Mouse (Mus musculus): Measurements from ENCODE around the gene Usp20.
A peak's percentile ranks its signal among the peaks of the same experiment; 100 is the strongest.
"Not testable (repeated sequence)": the region's sequence is repeated elsewhere in the genome, so short reads cannot be mapped to it uniquely, and the experiment has no call there.

Usp20 gene

DNA sequence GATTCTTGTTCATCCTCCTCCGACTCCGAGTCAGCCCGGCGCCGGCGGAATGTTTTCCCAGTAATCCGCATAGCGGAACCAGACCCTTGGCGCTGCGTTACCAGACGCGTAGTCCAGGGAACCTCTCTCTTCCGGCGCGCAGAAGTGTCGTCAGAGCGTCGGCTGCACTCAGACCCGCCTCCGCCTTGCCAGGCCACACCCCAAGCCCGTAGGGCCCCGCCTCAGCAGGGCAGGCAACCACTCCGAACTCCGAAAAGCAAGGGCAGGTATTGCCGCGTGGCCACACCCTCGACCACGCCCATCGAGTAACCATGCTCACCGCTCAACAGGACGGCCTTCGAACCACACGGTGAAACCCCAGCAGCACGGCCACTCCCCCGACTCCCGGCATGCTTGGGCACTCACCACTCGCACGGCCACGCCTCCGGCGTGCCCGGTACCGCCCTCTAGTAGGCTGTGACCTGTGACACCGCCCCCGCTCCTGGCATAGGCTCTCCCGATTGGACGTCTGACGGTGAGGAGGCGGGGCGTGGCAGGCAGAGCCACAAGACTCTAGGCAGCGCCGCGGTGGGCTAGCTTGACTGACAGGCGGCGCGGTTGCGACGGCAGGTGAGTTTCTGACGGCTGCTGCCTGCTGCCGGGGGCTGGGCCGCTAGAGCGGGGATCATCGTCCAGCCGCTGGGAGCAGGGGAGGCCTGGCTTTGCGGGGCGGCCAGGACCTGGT, at the start of gene Usp20, which contains the start of gene BC005624:
Gene Usp20 (plus strand): TSS at position 490 of the 724 bp plus-strand sequence.
Gene BC005624 (minus strand): TSS at position 412 of the 724 bp plus-strand sequence.
- DNase-seq (ENCODE audit: low spot score in 2 of 2), result peak; percentile 99

DNA sequence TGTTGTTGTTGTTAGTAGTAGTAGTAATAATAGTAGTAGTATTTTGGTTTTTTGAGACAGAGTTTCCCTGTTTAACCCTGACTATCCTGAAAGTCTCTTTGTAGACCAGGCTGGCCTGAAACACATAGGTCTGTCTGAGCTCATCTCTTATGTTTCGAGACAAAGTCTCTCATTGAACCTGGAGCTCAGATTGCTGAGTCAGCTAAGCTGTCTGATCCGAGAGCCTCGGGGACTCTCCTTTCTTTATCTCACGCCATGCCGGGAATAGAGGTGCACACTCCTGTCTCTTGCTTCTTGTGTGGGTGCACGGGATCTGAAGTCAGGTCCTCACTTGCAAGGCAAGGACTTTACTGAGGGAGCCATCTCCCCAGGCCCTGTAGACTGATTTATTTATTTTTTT, 49.0 kb upstream of the Usp20 start:
- no peak for DNase-seq (ENCODE audit: low spot score in 2 of 2)

DNA sequence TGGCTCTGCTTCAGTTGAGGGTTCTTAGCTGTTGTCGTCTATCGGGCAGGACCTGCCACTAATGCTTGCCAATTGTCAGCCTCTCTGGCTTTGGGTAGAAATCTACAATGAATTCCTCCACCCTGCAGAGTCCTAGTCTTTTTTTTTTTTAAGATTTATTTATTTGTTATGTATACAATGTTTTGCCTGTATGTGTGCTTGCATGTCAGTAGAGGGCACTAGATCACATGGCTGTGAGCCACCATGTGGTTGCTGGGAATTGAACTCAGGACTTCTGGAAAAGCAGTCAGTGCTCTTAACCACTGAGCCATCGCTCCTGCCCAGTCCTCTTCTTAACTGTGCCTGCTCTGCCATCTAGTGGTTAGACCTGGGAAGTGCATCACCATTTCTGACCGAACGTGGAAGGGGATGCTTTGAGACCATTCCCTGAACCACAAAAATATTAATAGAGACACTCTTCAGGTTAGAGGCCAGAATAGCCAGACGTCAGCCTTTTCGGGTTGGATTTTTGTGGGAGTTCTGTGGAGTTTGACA, 48.1 kb upstream of the Usp20 start:
- DNase-seq (ENCODE audit: low spot score in 2 of 2), result peak; percentile 71 to 87

DNA sequence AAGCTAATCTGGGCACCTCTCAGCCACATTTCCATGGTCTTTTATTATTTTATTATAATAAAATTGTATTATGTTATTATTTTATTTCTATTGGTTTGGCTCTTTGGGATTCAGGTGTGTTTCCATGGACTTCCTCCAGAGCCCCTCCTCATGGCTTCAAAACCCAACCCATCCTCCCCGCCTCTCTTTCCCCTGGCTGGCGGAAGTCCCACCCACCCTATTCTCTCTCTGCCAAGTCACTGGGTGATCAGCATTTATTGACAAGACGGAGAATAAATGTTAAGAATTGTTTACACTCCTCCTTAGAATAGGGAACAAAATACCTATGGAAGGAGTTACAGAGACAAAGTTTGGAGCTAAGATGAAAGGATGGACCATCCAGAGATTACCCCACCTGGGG, 45.3 kb upstream of the Usp20 start:
- DNase-seq (ENCODE audit: low spot score in 2 of 2), result no peak

DNA sequence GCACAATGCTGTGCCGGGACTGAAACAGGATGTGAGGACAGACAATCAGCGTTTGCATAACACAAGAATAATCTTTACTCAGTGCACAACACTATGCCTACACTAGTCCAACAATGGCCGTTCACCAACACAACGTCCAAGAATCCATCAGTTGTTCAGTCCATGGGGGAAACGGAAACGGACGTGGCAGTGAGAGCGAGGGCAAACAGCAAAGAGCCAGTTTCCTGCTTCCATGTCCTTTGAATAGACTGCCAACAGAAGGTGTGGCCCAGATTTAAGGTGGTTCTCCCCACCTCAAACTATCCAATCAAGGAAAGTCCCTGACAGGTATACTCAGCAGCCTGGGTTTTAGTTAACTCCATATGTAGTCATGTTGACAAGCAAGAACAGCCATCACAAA, 44.3 kb upstream of the Usp20 start:
- no peak for DNase-seq (ENCODE audit: low spot score in 2 of 2)

DNA sequence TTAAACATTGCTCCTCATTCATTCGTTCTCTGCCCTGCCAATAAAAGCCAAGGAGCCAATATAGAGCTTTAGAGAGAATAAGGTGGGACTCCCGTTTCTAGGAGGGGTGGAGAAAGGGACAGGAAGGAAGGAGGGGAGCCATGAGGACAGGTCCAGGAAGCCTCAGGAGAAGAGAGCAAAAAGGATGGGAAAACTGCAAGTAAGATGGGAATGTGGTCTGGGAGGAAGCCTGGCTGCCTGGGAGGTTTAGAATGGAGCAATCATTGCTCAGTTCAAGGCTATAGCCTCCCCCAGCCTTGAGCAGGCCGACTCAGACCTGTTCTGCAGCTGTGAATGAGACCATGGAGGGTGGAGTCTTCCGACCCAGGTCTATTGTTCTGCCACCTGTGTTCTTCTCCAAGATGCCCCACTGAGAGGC, 43.5 kb upstream of the Usp20 start:
- no peak for DNase-seq (ENCODE audit: low spot score in 2 of 2)

DNA sequence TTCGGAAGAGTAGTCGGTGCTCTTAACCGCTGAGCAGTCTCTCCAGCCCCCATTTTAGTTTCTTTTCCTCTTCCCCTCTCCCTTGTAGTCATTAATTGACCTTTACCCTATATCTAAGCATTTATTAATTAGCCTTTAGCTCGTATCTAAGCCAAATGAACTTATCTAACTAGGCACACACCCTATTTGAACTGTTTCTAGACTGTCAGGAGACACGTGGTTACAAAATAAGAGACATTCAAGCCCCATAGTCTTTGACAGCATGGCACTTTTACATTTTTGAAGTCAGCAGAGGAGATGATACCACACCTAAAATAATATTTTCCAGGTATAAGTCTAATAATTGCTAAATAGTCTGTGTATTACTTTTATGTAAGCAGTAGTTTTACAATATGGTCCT, 40.5 kb upstream of the Usp20 start:
- no peak for DNase-seq (ENCODE audit: low spot score in 2 of 2)

DNA sequence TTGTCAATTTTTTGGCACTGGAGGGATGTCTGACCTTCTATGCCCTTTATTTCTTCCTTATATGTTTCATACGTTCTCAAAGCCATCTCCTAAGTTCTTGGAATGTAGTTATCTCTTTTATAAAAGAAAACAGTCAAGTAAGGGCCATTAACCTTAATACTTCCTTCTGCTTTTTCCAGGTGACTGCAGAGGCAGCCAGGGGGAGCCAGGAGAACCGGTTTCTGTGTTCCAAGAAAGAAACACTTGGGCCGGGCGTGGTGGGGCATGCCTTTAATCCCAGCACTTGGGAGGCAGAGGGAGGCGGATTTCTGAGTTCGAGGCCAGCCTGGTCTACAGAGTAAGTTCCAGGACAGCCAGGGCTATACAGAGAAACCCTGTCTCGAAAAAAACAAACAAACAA, 40.0 kb upstream of the Usp20 start:
- not testable (repeated sequence) for DNase-seq (ENCODE audit: low spot score in 2 of 2)

DNA sequence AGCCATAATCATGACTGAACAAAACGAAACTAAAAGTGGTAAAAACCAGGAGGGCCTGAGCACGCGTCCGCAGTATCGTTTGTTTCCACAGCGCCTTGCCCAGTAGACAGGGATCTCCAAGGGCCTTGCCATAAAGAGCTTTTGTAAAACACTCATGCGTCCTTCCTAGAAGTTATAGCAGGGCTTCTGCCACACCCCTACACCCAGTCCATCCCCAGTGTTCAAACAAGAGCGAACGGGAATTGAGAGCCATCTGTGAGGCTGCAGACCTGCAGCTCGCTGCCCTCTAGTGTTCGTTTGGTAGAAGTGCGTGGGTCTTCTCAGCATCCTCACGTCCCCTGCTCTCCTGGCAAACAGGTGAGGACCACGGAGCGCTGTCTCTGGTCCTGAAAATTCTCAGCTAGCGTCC, 39.5 kb upstream of the Usp20 start:
- peak; percentile 63 to 80 for DNase-seq (ENCODE audit: low spot score in 2 of 2)

DNA sequence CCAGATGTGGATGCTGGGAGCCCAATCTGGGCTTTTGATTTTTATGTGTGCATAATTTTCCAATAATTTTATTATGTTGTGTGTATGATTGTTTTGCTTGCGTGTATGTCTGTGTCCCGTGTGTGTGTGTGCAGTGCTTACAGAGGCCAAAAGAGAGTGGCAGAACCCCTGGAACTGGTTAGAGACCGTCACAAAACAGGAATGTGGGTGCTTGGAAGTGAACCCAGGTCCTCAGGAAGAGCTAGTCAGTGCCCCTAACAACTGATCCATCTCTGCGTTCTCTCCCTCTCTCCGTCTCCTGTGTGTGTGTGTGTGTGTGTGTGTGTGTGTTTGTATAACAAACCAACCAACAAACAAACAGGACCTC, 29.6 kb upstream of the Usp20 start:
- no peak for DNase-seq (ENCODE audit: low spot score in 2 of 2)

DNA sequence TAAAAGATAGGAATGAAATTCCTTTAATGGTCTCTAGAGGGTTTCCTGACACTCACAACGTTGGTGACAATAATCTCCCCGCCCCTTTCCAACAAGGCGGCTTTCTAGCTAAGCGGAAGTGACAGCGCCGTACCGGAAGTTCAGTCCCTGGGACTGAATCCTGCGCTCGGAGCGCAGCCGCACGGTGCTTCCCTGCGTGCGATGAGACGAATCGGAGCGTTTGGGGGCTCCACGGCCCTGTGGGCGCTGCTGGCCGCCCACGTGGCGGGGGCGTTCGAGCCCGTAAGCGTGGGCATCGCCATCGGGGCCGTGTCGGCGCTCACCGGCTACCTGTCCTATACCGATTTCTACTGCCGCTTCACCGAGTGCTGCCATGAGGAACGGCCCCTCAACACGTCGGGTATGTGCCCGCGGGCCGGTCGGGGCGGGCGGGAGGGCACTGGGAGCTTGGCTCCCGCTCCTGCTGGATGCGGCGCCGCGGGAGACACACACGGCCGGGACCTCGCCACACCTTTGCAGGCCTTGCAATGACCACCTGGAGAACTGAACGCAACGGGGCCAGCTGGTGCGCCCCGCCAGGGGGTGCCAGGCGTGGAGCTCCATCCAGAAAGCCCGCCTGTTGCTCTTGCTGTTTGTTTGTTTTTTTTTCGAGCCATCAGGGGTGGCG, 29.1 kb upstream of the Usp20 start, which contains the start of gene Tor1b:
Gene Tor1b (plus strand): TSS at position 136 of the 667 bp plus-strand sequence.
- peak; percentile 80 to 88 for DNase-seq (ENCODE audit: low spot score in 2 of 2)

DNA sequence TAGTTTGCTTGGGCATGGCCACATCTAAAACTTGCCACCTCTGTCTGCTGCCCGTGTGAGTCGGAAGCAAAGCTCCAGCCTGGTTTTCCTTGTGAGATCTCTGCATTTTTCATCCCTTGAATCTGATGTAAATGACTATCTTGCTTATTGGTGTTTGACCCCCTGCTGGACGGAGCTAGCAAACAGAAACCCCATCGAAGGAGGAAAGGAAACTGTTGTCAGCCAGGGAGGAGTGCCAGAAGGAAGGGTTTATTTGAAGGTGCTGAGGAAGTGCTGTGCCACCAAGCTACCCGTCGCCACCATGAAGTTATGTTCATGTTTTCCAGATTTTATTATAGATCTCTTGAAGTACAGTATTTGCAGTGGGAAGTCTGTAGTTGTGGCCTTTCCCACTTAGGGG, 27.3 kb upstream of the Usp20 start:
- DNase-seq (ENCODE audit: low spot score in 2 of 2), result no peak

DNA sequence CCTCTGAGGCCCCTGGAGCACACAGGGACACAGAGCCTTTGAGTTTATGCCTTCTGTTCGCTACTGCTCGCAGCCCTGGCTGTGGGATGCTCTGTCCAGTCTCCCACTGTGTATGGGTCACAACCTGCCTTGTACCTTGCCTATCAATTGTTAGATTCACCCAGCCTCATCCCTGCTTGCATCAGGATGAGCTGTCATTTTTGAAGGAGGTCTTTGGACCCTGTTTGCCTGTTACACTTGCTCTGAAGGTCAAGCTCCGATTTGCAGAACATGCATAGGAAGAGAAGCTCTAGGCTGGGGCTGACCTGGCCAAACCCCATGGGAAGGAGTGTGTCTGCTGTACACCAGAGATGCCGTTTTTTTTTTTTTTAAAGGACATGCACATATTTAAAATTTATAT, 24.6 kb upstream of the Usp20 start:
- DNase-seq (ENCODE audit: low spot score in 2 of 2), result no peak

DNA sequence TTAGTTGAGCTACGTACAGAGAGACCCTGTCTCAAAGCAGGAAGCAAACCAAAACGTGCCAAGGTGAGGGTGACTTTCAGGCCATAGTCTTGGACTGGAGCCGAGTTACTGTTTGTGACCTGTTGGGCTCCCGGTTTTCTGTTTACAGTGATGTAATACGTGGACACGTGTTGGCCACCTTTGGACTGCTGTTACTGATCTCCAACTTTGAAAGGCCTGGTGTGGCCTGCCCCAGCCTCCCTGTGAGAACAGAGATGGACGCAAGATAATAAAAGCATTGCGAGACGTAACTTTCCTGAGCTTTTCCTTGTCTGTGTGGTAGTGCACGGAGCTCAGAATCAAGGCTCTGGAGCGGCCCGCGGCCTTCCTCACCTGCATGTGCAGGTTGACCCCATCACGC, 23.4 kb upstream of the Usp20 start:
- no peak for DNase-seq (ENCODE audit: low spot score in 2 of 2)

DNA sequence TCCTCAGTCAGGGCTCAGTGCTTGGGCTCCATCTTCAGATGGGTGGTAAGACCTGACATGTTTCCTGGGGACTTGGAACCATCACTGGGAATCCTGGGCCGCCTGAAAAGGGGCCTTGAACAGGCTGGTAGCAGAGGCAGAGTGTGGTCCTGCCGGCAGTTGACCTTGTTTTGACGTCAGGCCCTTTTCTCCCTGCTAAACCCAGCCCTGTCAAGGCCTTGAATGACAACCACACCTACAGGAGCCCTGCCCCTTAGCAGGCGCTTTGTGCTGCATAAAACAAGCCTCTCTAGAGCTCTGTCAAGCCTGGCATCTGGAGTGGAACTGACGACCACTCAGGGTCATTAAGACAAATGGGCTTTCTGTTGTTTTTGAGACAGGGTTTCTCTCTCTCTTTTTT, 22.2 kb upstream of the Usp20 start:
- DNase-seq (ENCODE audit: low spot score in 2 of 2), result no peak

DNA sequence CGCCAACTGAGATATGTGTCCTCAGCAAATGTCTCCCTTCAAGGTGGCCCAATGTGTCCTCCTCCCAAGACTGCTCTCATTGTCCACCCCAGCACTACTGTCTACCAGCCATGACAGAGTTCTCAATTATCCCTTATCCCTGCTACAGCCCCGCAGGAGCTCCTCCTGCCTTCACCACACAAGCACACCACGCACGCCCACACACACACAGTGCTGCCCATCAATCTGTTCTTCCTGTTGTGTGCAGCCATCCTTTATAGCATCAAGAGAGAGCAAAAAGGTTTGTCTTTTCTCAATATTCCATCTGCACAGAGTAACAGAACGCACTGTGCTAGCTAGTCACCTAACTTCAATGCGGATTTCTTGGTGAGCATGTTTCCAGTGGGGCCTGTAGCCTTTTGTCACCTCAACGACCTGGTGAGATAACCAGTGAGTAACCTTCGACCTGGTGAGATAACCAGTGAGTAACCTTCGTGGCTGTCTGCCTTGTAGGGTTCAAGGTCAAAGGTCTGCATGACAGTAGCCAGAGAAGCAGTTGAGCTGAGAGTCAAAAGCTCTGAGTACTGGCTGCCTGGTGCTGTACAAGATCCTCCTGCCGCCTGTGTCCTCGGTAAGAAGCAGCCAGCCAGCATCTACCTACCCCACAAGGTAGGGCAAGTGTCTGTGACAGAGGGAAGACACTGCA, 19.4 kb upstream of the Usp20 start:
- DNase-seq (ENCODE audit: low spot score in 2 of 2), result no peak

DNA sequence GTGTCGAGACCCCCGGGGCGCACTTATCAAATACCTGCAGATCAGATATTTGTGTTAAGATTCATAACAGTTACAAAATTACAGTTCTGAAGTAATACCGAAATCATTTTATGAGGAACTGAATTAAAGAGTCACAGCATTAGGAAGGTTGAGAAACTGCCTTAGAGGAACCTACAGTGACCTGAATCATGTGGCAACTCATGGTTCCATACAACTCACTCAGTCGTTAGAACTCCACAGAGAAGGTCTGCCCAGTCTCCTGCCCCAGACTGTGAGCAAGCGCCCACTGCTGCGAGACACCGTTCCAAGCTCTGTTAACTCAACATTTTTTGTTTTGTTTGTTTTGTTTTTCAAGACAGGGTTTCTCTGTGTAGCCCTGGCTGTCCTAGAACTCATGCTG, 16.5 kb upstream of the Usp20 start:
- DNase-seq (ENCODE audit: low spot score in 2 of 2), result no peak

DNA sequence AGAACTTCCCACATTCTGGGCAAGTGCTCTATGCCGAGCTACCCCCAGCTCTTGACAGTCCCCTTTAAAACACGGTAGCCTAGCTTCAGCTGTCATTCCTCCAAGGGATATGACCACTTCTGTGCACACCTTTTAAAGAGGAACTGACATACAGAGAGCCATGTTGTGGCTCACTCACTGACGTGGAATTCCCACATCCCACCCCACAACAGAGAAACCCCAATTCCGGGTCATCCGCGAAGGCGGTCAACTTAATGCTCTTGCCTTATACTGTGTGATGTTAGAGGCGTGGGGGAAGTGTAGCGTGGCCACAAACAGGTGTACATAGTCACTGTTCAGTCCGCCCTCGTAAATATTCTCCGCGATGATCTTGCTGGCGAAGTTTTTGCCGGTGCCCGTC, 15.3 kb upstream of the Usp20 start:
- no peak for DNase-seq (ENCODE audit: low spot score in 2 of 2)

DNA sequence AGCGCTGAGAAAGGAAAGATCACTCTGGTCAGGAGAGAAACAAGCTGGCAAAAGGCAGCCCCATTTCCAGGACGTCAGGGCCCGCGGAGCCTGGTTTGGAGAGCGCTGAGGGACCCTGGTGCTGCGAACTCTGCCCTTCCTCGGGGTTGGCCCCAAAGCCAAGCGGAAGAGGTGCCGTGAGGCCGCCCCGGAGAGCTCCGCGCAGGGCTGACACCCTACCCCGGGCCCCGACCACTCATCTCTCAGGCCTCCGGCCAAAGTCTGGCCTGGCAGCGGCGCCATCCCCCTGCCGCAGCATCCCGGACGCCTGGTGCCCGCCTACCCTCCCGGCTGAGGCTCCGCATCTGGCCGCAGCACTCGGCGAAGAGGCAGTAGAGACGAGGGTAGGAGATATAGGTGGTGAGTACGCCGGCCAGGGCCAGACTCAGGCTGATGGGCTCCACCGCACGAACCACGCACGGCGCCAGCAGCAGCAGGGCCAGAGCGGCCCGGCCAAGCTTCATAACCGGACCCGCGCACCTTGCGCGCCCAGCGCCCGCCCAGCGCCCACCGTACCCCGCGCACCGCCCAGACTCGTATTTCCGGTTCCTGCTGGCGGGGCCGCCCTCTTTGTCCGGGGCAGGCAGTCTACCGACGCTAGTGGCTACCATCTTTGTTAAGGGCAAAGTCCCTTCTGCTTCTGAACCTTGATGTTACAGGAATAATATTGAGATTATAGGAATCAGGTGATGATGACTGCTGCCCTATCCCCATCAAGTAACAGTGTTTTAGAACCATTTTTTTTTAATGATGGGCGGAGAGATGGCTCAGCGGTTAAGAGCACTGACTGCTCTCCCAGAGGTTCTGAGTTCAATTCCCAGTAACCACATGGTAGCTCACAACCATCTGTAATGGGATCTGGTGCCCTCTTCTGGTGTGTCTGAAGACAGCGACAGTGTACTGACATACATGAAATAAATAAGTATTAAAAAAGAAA, 14.4 kb upstream of the Usp20 start, which contains the start of gene Tor1a:
Gene Tor1a (minus strand): TSS at position 582 of the 976 bp plus-strand sequence.
- peak; percentile 87 to 93 for DNase-seq (ENCODE audit: low spot score in 2 of 2)

DNA sequence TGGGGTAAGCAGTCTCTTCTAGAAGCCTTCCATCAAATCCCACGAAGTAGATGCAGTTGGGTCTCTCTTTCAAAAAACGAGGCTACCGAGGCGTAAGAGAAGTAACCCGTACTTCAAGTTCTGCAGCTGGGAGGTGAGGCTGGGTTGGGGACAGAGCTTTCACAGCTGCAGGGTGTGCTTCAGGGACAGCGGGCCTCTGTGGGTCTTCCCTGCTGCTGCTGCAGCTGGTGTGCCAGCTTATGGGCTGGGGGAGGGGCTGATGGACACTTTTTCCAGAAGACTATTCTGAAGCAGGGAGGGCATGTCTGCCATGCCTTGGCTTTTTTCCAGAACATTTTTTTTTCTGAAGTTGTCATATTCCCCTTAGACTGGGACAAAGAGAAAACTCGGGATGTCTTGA, 945 bp downstream of the Usp20 start:
- DNase-seq (ENCODE audit: low spot score in 2 of 2), result no peak
